Mouse (Mus musculus) liver, adult 2 months (tissue): ENCODE results near the gene Syce2. TPM values are rescaled to one million over a fixed set of nuclear protein-coding genes. Genes with fewer than 3 reads are reported as not detected.

Experiments used
- DNase-seq: peaks from one replicate; pipeline ENCODE4 v3.0.0-alpha.2; 2011; ENCODE audit warnings: low read depth, low spot score; ENCODE audit errors: extremely low read depth
- H3K27ac ChIP-seq: fragments of 200-500 bp; replicated peaks from 2 replicates; pipeline ENCODE4 v1.5.1; 2012; ENCODE audit warnings: low read depth, mild to moderate bottlenecking, control low read depth, inconsistent platforms, low read length; ENCODE audit not compliant: insufficient read depth
- H3K27me3 ChIP-seq: fragments of 200-500 bp; 2 replicates; pipeline ENCODE4 v1.6.1; 2012; ENCODE audit warnings: mild to moderate bottlenecking, moderate library complexity, low read length, inconsistent platforms; ENCODE audit not compliant: control insufficient read depth, insufficient read depth
- H3K36me3 ChIP-seq: fragments of 200-500 bp; 2 replicates; pipeline ENCODE4 v1.6.1; 2012; ENCODE audit warnings: low read length, inconsistent platforms; ENCODE audit not compliant: control insufficient read depth, insufficient read depth
- H3K4me1 ChIP-seq: fragments of 200-500 bp; 2 replicates; pipeline ENCODE4 v1.6.1; 2011; ENCODE audit warnings: low read length; ENCODE audit not compliant: control insufficient read depth, insufficient read depth
- H3K4me3 ChIP-seq: fragments of 200-500 bp; 2 replicates; pipeline ENCODE4 v1.5.1; 2011; ENCODE audit warnings: low read depth, mild to moderate bottlenecking, control low read depth, low read length, moderate library complexity; ENCODE audit not compliant: insufficient read depth
- H3K79me2 ChIP-seq: fragments of 200-500 bp; 2 replicates; pipeline ENCODE4 v1.6.1; 2012; ENCODE audit warnings: inconsistent platforms, mild to moderate bottlenecking, low read length, moderate library complexity; ENCODE audit not compliant: control insufficient read depth, insufficient read depth
- H3K9ac ChIP-seq: fragments of 200-500 bp; 2 replicates; pipeline ENCODE4 v1.6.1; 2012; ENCODE audit warnings: low read depth, mild to moderate bottlenecking, control low read depth, inconsistent platforms, low read length
- CTCF ChIP-seq: fragments of 200-500 bp; IDR thresholded peaks from 2 replicates; pipeline ENCODE4 v1.5.1; 2011; ENCODE audit warnings: low read depth, low read length, control low read depth
- POLR2A ChIP-seq: fragments of 200-500 bp; IDR thresholded peaks from 2 replicates; pipeline ENCODE4 v1.6.1; 2011; ENCODE audit warnings: low read length, control low read depth; ENCODE audit not compliant: insufficient read depth; ENCODE audit errors: extremely low read depth
- whole genome bisulfite sequencing: fragments of 180-500 bp; shearing (Covaris S2); methylation state at CpG from one replicate; pipeline ENCODE4 v1.1.7; 2018; 5-methylcytosine and 5-hydroxymethylcytosine counted together
- polyA plus RNA-seq: library from polyadenylated mRNA; depleted of rRNA; stranded (reverse); fragments of >200 nt; gene quantifications from 2 replicates; pipeline ENCODE4 v1.2.3, GENCODE M21; 2012
- total RNA-seq: library from RNA; depleted of rRNA; stranded (reverse); fragments of >200 nt; gene quantifications from 2 replicates; pipeline ENCODE4 v1.2.3, GENCODE M21; 2014

Syce2 gene
- total and polyA plus RNA-seq, 2 experiments, result 0.92 to 1.1 TPM

- Histone ChIP-seq H3K27me3 (no peaks in the 10 kb centered on the region), H3K4me3 (no peak overlapping the region), H3K79me2 (no peaks in the 10 kb centered on the region), H3K9ac (no peak overlapping the region), H3K27ac (no peak overlapping the region), H3K36me3 (peaks cover 2% of the 10 kb centered on the region; the same call in 1 of the 2 replicates), H3K4me1 (peaks cover 8% of the 10 kb centered on the region; the same call in 1 of the 2 replicates)
- WGBS, result 98% methylated on average over 4 of the region's 4 CpGs
- TF ChIP-seq POLR2A (no peak), CTCF (no peak)
- DNase-seq, result no peak
Measured at GRCm38 (mm10) chr8:84873016-84873415, 1.1 kb downstream of the Syce2 start.

- Histone ChIP-seq H3K27ac (no peak overlapping the region), H3K27me3 (no peaks in the 10 kb centered on the region), H3K36me3 (no peaks in the 10 kb centered on the region), H3K4me1 (peaks cover 8% of the 10 kb centered on the region; the same call in 1 of the 2 replicates), H3K4me3 (no peak overlapping the region), H3K9ac (no peak overlapping the region), H3K79me2 (no peaks in the 10 kb centered on the region)
- DNase-seq, result no peak
- TF ChIP-seq CTCF (no peak), POLR2A (no peak)
- 94% methylated on average over 3 of the region's 3 CpGs for WGBS
Measured at GRCm38 (mm10) chr8:84874339-84874738, 2.4 kb downstream of the Syce2 start.

GRCm38 (mm10) chr8:84877297-84878035, 5.6 kb downstream of the Syce2 start:
- TF ChIP-seq POLR2A, result no peak
- no peak for TF ChIP-seq CTCF
- Histone ChIP-seq H3K9ac (no peak overlapping the region), H3K36me3 (no peaks in the 10 kb centered on the region), H3K4me3 (no peak overlapping the region), H3K27ac (no peak overlapping the region), H3K27me3 (no peaks in the 10 kb centered on the region), H3K4me1 (0 out of 2 replicates have a peak, but pooled peaks cover 3% of the 10 kb centered on the region), H3K79me2 (no peaks in the 10 kb centered on the region)
- WGBS, result 81% methylated on average over 3 of the region's 3 CpGs
- DNase-seq, result no peak

- no peak for DNase-seq
- Histone ChIP-seq H3K4me1 (no peaks in the 10 kb centered on the region), H3K79me2 (no peaks in the 10 kb centered on the region), H3K27me3 (no peaks in the 10 kb centered on the region), H3K4me3 (no peak overlapping the region), H3K27ac (no peak overlapping the region), H3K9ac (no peak overlapping the region), H3K36me3 (no peaks in the 10 kb centered on the region)
- TF ChIP-seq CTCF, result no peak
- TF ChIP-seq POLR2A, result no peak
- WGBS, result 91% methylated on average over 1 of the region's 1 CpGs
Measured at GRCm38 (mm10) chr8:84878915-84879314, 7.0 kb downstream of the Syce2 start.

GRCm38 (mm10) chr8:84884728-84885127, 12.8 kb downstream of the Syce2 start:
- TF ChIP-seq CTCF (no peak), POLR2A (no peak)
- Histone ChIP-seq H3K79me2 (no peaks in the 10 kb centered on the region), H3K4me1 (no peaks in the 10 kb centered on the region), H3K9ac (no peak overlapping the region), H3K36me3 (peaks cover 38% of the 10 kb centered on the region), H3K4me3 (no peak overlapping the region), H3K27ac (no peak overlapping the region), H3K27me3 (no peaks in the 10 kb centered on the region)
- no peak for DNase-seq
- WGBS, result 81% methylated on average over 4 of the region's 4 CpGs

- TF ChIP-seq POLR2A, result no peak
- no peak for TF ChIP-seq CTCF
- H3K27ac ChIP-seq, result no peak overlapping the region
- H3K4me1 ChIP-seq, result peaks cover 9% of the 10 kb centered on the region; the same call in 1 of the 2 replicates
- no peak overlapping the region for H3K9ac ChIP-seq
- WGBS, result 89% methylated on average over 3 of the region's 3 CpGs
- peaks cover 53% of the 10 kb centered on the region for H3K36me3 ChIP-seq
- no peak overlapping the region for H3K4me3 ChIP-seq
- peaks cover 3% of the 10 kb centered on the region; the same call in 1 of the 2 replicates for H3K79me2 ChIP-seq
- no peaks in the 10 kb centered on the region for H3K27me3 ChIP-seq
- no peak for DNase-seq
Measured at GRCm38 (mm10) chr8:84888280-84888679, 16.4 kb downstream of the Syce2 start.
